19 mouse cellular contexts compared by ENCODE assay signal in the genomic region with DNA sequence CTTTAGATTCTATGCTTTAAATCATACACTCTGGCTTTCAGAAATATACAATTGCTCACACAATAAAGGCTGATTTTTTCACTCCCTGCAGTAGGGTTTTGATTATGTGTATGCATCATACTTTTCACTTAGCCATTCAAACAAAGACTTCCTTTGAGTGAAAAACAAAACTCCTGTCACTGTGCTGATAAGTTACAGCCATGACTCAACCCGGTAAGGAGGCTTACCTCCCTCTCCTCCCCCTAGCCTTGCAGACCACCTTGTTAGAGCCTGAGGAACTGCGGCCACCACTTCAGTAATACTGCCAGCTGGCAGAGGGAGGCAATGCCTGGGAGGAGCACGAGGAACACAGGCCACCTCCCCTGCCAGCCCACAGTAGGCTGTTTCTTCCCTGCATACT.
DNase-seq lines count a peak whose midpoint lies in the region; ATAC-seq and TF ChIP-seq lines count a peak whose summit lies in the region.
"Had no signal": no experiment of that assay in that cellular context is flagged by ENCODE, and none has a peak within 500 bp of the region (broad histone marks: within the 10 kb centered on the region; RNA-seq: fewer than 3 reads in every experiment).

No protein-coding gene starts in this region.

- intact Hi-C loops in left cerebral cortex, adult 2 months (cut with DNase I): no loop called here

- H3K36me3 ChIP-seq in forebrain, embryonic 14.5 days (ENCODE audit: control insufficient read depth, insufficient read depth, low read length): no peaks in the 10 kb centered on the region
- H3K36me3 ChIP-seq in forebrain, embryonic 16.5 days (ENCODE audit: control insufficient read depth, insufficient read depth): no peaks in the 10 kb centered on the region
- no peaks in the 10 kb centered on the region for H3K36me3 ChIP-seq in C2C12 (ENCODE audit: control insufficient read depth, insufficient read depth)
- H3K36me3 ChIP-seq in embryonic facial prominence, embryonic 10.5 days (replicated peaks): no peaks in the 10 kb centered on the region
- H3K36me3 ChIP-seq: forebrain, embryonic 15.5 days; heart, embryonic 13.5 days; hindbrain, embryonic 15.5 days had no signal

- no peaks in the 10 kb centered on the region for H3K79me3 ChIP-seq in C2C12 (ENCODE audit: low read depth)

- WGBS in forebrain, embryonic 14.5 days: 31% methylated on average over 3 of the region's 3 CpGs
- WGBS in forebrain, embryonic 16.5 days: 22% methylated on average over 3 of the region's 3 CpGs
- WGBS in embryonic facial prominence, embryonic 10.5 days: 56% methylated on average over 3 of the region's 3 CpGs

- peak; percentile 26; the same call in 1 of the 2 replicates for ATAC-seq in forebrain, embryonic 14.5 days
- ATAC-seq in forebrain, embryonic 16.5 days: no peak
- ATAC-seq: forebrain, embryonic 15.5 days; intestine, embryonic 16.5 days had no signal

- no peak overlapping the region for H3K9ac ChIP-seq in forebrain, embryonic 14.5 days (ENCODE audit: low read length)
- H3K9ac ChIP-seq in forebrain, embryonic 16.5 days (replicated peaks; ENCODE audit: low read depth, low read length): no peak overlapping the region
- H3K9ac ChIP-seq: forebrain, embryonic 15.5 days; heart, embryonic 13.5 days; hindbrain, embryonic 15.5 days had no signal

- no peaks in the 10 kb centered on the region for H3K9me3 ChIP-seq in forebrain, embryonic 14.5 days (replicated peaks; ENCODE audit: control insufficient read depth, low read length)
- H3K9me3 ChIP-seq in forebrain, embryonic 16.5 days (ENCODE audit: control insufficient read depth, low read length): no peaks in the 10 kb centered on the region
- no peaks in the 10 kb centered on the region for H3K9me3 ChIP-seq in embryonic facial prominence, embryonic 10.5 days
- H3K9me3 ChIP-seq: forebrain, embryonic 15.5 days; heart, embryonic 13.5 days; hindbrain, embryonic 15.5 days had no signal

- no peak for DNase-seq in forebrain, embryonic 14.5 days (ENCODE audit: low spot score)
- no peak for DNase-seq in embryonic facial prominence, embryonic 10.5 days (ENCODE audit: low spot score)
- no peak for DNase-seq in left cerebral cortex, adult 2 months (ENCODE audit: extremely low spot score in 1 of 2, low spot score in 2 of 2)
- no peak for DNase-seq in retina, embryonic 14.5 days (ENCODE audit: low spot score)
- no peak for DNase-seq in kidney, adult 9 months
- DNase-seq: adrenal gland, postnatal 10 days; cerebellum, adult 11-12 months; cerebellum, adult 9-10 months; cerebellum, postnatal 25 days; gastrocnemius, adult 2 months; gastrocnemius, postnatal 36 days; heart, adult 11 months; heart, postnatal 36 days had no signal

- no peaks in the 10 kb centered on the region for H3K79me2 ChIP-seq in C2C12 (ENCODE audit: control insufficient read depth, insufficient read depth)

- H3ac ChIP-seq in C2C12 (ENCODE audit: control insufficient read depth, insufficient read length, low read depth): no peak overlapping the region

- no peaks in the 10 kb centered on the region for H3K4me1 ChIP-seq in forebrain, embryonic 14.5 days (ENCODE audit: control insufficient read depth, insufficient read depth, low read length)
- no peaks in the 10 kb centered on the region for H3K4me1 ChIP-seq in forebrain, embryonic 16.5 days (replicated peaks; ENCODE audit: control insufficient read depth, insufficient read depth, low read length)
- peaks cover 15% of the 10 kb centered on the region for H3K4me1 ChIP-seq in embryonic facial prominence, embryonic 10.5 days
- H3K4me1 ChIP-seq: forebrain, embryonic 15.5 days had no signal

- H3K27me3 ChIP-seq in forebrain, embryonic 14.5 days (replicated peaks; ENCODE audit: control insufficient read depth, insufficient read depth, low read length): no peaks in the 10 kb centered on the region
- H3K27me3 ChIP-seq in forebrain, embryonic 16.5 days (replicated peaks; ENCODE audit: control insufficient read depth, insufficient read depth, low read length): no peaks in the 10 kb centered on the region
- H3K27me3 ChIP-seq in C2C12 (ENCODE audit: control insufficient read depth, insufficient read depth, insufficient read length): no peaks in the 10 kb centered on the region
- H3K27me3 ChIP-seq in embryonic facial prominence, embryonic 10.5 days (replicated peaks; ENCODE audit: low read depth, poor library complexity, severe bottlenecking): no peaks in the 10 kb centered on the region
- H3K27me3 ChIP-seq: forebrain, embryonic 15.5 days; heart, embryonic 13.5 days; hindbrain, embryonic 15.5 days had no signal

- H3K4me2 ChIP-seq in forebrain, embryonic 14.5 days (ENCODE audit: low read length): no peak overlapping the region
- no peak overlapping the region for H3K4me2 ChIP-seq in forebrain, embryonic 16.5 days (ENCODE audit: low read length)
- H3K4me2 ChIP-seq: forebrain, embryonic 15.5 days; heart, embryonic 13.5 days; hindbrain, embryonic 15.5 days had no signal

- no peak for TF ChIP-seq CTCF in C2C12 (IDR thresholded peaks at IDR 0.05; ENCODE audit: control insufficient read depth, insufficient read depth, insufficient read length)
- no peak for TF ChIP-seq CTCF in left cerebral cortex, adult 2 months (IDR thresholded peaks at IDR 0.05)

- H3K4me3 ChIP-seq in forebrain, embryonic 14.5 days (ENCODE audit: low read depth, low read length): no peak overlapping the region
- no peak overlapping the region for H3K4me3 ChIP-seq in forebrain, embryonic 16.5 days (replicated peaks; ENCODE audit: low read length)
- H3K4me3 ChIP-seq in C2C12 (ENCODE audit: insufficient read depth, poor library complexity, severe bottlenecking): no peak overlapping the region
- no peak overlapping the region for H3K4me3 ChIP-seq in embryonic facial prominence, embryonic 10.5 days
- no peak overlapping the region for H3K4me3 ChIP-seq in left cerebral cortex, adult 2 months
- H3K4me3 ChIP-seq: forebrain, embryonic 15.5 days; gastrocnemius, adult 2 months; heart, embryonic 13.5 days; hindbrain, embryonic 15.5 days had no signal

- H3K27ac ChIP-seq in forebrain, embryonic 14.5 days (ENCODE audit: low read depth, low read length): no peak overlapping the region
- H3K27ac ChIP-seq in forebrain, embryonic 16.5 days (ENCODE audit: low read length): no peak overlapping the region
- H3K27ac ChIP-seq in embryonic facial prominence, embryonic 10.5 days (replicated peaks): 0 out of 2 replicates have a peak overlapping the region, but pooled peaks have one; percentile 40
- no peak overlapping the region for H3K27ac ChIP-seq in left cerebral cortex, adult 2 months
- H3K27ac ChIP-seq: forebrain, embryonic 15.5 days; gastrocnemius, adult 2 months; heart, embryonic 13.5 days; hindbrain, embryonic 15.5 days had no signal

TF ChIP-seq in C2C12, 6 proteins besides CTCF, POLR2A, EP300 and RAD21:
- TF ChIP-seq USF1 (IDR thresholded peaks at IDR 0.05; ENCODE audit: low read depth): no peak
- peak; percentile 18 for TF ChIP-seq FOSL1 (IDR thresholded peaks at IDR 0.05; ENCODE audit: insufficient read depth, low read length, poor library complexity, severe bottlenecking)
